Mouse (Mus musculus): ENCODE data around the gene Gpr150. TPM values are rescaled to one million over a fixed set of nuclear protein-coding genes. Genes with fewer than 3 reads are reported as not detected.

Gene Gpr150
- polyA plus RNA-seq, 2 experiments = 0.04 to 0.08 TPM

GRCm38 (mm10) chr13:76064363-76064945, 7.7 kb upstream of the Gpr150 start:
- 51% methylated on average over 13 of the region's 13 CpGs for WGBS
- DNase-seq (ENCODE audit: low spot score) (no peak), ATAC-seq (ENCODE audit: low FRiP score, low read depth) (no peak)
- Histone ChIP-seq H3K27me3 (ENCODE audit: control insufficient read depth, insufficient read depth, low read length) (no peaks in the 10 kb centered on the region), H3K9me3 (ENCODE audit: control insufficient read depth, low read length) (no peaks in the 10 kb centered on the region), H3K9ac (ENCODE audit: low read depth, low read length, severe bottlenecking) (no peak overlapping the region), H3K4me2 (replicated peaks; ENCODE audit: low read depth, low read length, severe bottlenecking) (no peak overlapping the region), H3K4me1 (ENCODE audit: control insufficient read depth, insufficient read depth, low read length) (no peaks in the 10 kb centered on the region), H3K36me3 (ENCODE audit: control insufficient read depth, insufficient read depth, low read length) (peaks cover 12% of the 10 kb centered on the region), H3K27ac (replicated peaks; ENCODE audit: low read depth, low read length) (no peak overlapping the region), H3K4me3 (replicated peaks; ENCODE audit: low read length) (no peak overlapping the region)
- no peak for TF ChIP-seq POLR2A (IDR thresholded peaks at IDR 0.05; ENCODE audit: borderline replicate concordance, extremely low read depth, insufficient read depth, insufficient read length)

- no peaks in the 10 kb centered on the region for H3K4me1 ChIP-seq (ENCODE audit: control insufficient read depth, insufficient read depth, low read length)
- H3K4me3 ChIP-seq (replicated peaks; ENCODE audit: low read length) = no peak overlapping the region
- H3K27ac ChIP-seq (replicated peaks; ENCODE audit: low read depth, low read length) = no peak overlapping the region
- H3K9ac ChIP-seq (ENCODE audit: low read depth, low read length, severe bottlenecking) = no peak overlapping the region
- DNase-seq (ENCODE audit: low spot score) (no peak), ATAC-seq (ENCODE audit: low FRiP score, low read depth) (no peak)
- no peaks in the 10 kb centered on the region for H3K27me3 ChIP-seq (ENCODE audit: control insufficient read depth, insufficient read depth, low read length)
- no peaks in the 10 kb centered on the region for H3K9me3 ChIP-seq (ENCODE audit: control insufficient read depth, low read length)
- WGBS = 70% methylated on average over 4 of the region's 4 CpGs
- TF ChIP-seq POLR2A (IDR thresholded peaks at IDR 0.05; ENCODE audit: borderline replicate concordance, extremely low read depth, insufficient read depth, insufficient read length) = no peak
- H3K36me3 ChIP-seq (ENCODE audit: control insufficient read depth, insufficient read depth, low read length) = peaks cover 12% of the 10 kb centered on the region
- no peak overlapping the region for H3K4me2 ChIP-seq (replicated peaks; ENCODE audit: low read depth, low read length, severe bottlenecking)
Observed at GRCm38 (mm10) chr13:76063548-76063947, 6.8 kb upstream of the Gpr150 start.

- ATAC-seq (ENCODE audit: low FRiP score, low read depth) (no peak), DNase-seq (ENCODE audit: low spot score) (no peak)
- H3K27me3 ChIP-seq (ENCODE audit: control insufficient read depth, insufficient read depth, low read length) = 0 out of 2 replicates have a peak, but pooled peaks cover 5% of the 10 kb centered on the region
- H3K4me1 ChIP-seq (ENCODE audit: control insufficient read depth, insufficient read depth, low read length) = no peaks in the 10 kb centered on the region
- H3K4me2 ChIP-seq (replicated peaks; ENCODE audit: low read depth, low read length, severe bottlenecking) = no peak overlapping the region
- 96% methylated on average over 3 of the region's 3 CpGs for WGBS
- no peak overlapping the region for H3K4me3 ChIP-seq (replicated peaks; ENCODE audit: low read length)
- no peak for TF ChIP-seq POLR2A (IDR thresholded peaks at IDR 0.05; ENCODE audit: borderline replicate concordance, extremely low read depth, insufficient read depth, insufficient read length)
- no peak overlapping the region for H3K27ac ChIP-seq (replicated peaks; ENCODE audit: low read depth, low read length)
- H3K9ac ChIP-seq (ENCODE audit: low read depth, low read length, severe bottlenecking) = no peak overlapping the region
- H3K36me3 ChIP-seq (ENCODE audit: control insufficient read depth, insufficient read depth, low read length) = peaks cover 12% of the 10 kb centered on the region
- H3K9me3 ChIP-seq (ENCODE audit: control insufficient read depth, low read length) = no peaks in the 10 kb centered on the region
Observed at GRCm38 (mm10) chr13:76062569-76062968, 5.8 kb upstream of the Gpr150 start.

GRCm38 (mm10) chr13:76062126-76062525, 5.3 kb upstream of the Gpr150 start:
- no peak overlapping the region for H3K27ac ChIP-seq (replicated peaks; ENCODE audit: low read depth, low read length)
- 91% methylated on average over 3 of the region's 3 CpGs for WGBS
- no peak overlapping the region for H3K4me3 ChIP-seq (replicated peaks; ENCODE audit: low read length)
- H3K4me2 ChIP-seq (replicated peaks; ENCODE audit: low read depth, low read length, severe bottlenecking) = no peak overlapping the region
- DNase-seq (ENCODE audit: low spot score) (no peak), ATAC-seq (ENCODE audit: low FRiP score, low read depth) (no peak)
- TF ChIP-seq POLR2A (IDR thresholded peaks at IDR 0.05; ENCODE audit: borderline replicate concordance, extremely low read depth, insufficient read depth, insufficient read length) = no peak
- no peak overlapping the region for H3K9ac ChIP-seq (ENCODE audit: low read depth, low read length, severe bottlenecking)
- no peaks in the 10 kb centered on the region for H3K9me3 ChIP-seq (ENCODE audit: control insufficient read depth, low read length)
- no peaks in the 10 kb centered on the region for H3K4me1 ChIP-seq (ENCODE audit: control insufficient read depth, insufficient read depth, low read length)
- peaks cover 8% of the 10 kb centered on the region; the same call in 1 of the 2 replicates for H3K27me3 ChIP-seq (ENCODE audit: control insufficient read depth, insufficient read depth, low read length)
- H3K36me3 ChIP-seq (ENCODE audit: control insufficient read depth, insufficient read depth, low read length) = peaks cover 12% of the 10 kb centered on the region

GRCm38 (mm10) chr13:76059591-76059990, 2.8 kb upstream of the Gpr150 start:
- no peak for TF ChIP-seq POLR2A (IDR thresholded peaks at IDR 0.05; ENCODE audit: borderline replicate concordance, extremely low read depth, insufficient read depth, insufficient read length)
- H3K36me3 ChIP-seq (ENCODE audit: control insufficient read depth, insufficient read depth, low read length) = peaks cover 5% of the 10 kb centered on the region; the same call in 1 of the 2 replicates
- H3K27ac ChIP-seq (replicated peaks; ENCODE audit: low read depth, low read length) = no peak overlapping the region
- DNase-seq (ENCODE audit: low spot score) = no peak
- 93% methylated on average over 4 of the region's 4 CpGs for WGBS
- ATAC-seq (ENCODE audit: low FRiP score, low read depth) = no peak
- H3K4me1 ChIP-seq (ENCODE audit: control insufficient read depth, insufficient read depth, low read length) = peaks cover 7% of the 10 kb centered on the region; the same call in 1 of the 2 replicates
- H3K4me3 ChIP-seq (replicated peaks; ENCODE audit: low read length) = no peak overlapping the region
- peaks cover 32% of the 10 kb centered on the region for H3K27me3 ChIP-seq (ENCODE audit: control insufficient read depth, insufficient read depth, low read length)
- no peak overlapping the region for H3K9ac ChIP-seq (ENCODE audit: low read depth, low read length, severe bottlenecking)
- H3K4me2 ChIP-seq (replicated peaks; ENCODE audit: low read depth, low read length, severe bottlenecking) = no peak overlapping the region
- no peaks in the 10 kb centered on the region for H3K9me3 ChIP-seq (ENCODE audit: control insufficient read depth, low read length)
